Comparison of ENCODE assay signal across 18 mouse cellular contexts in the genomic region with DNA sequence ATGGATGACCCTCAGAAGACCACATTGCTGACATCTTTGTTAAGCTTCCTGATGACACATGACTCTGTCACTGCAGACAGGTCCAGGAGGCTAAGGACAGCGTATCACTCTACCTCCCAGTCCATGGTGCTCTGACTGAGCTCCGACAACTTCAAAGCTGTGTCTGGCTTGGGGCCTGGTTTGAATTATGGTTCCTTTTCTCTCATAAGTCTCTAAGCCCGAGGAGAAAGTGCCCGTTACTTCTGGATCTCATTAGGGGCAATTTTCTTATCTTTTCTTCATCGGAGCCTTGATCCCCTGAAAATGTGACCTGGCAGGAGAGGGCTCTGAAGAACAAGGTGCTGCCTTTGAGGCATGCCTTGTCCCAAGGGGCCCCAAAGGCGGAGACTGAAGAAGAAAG.
DNase-seq lines count a peak whose midpoint lies in the region; ATAC-seq lines count a peak whose summit lies in the region.
"Had no signal": no experiment of that assay in that cellular context is flagged by ENCODE, and none has a peak within 500 bp of the region (broad histone marks: within the 10 kb centered on the region; RNA-seq: fewer than 3 reads in every experiment).

No protein-coding gene starts in this region.

- no peak overlapping the region for H3K4me2 ChIP-seq in limb, embryonic 12.5 days
- H3K4me2 ChIP-seq: embryonic facial prominence, embryonic 12.5 days; forebrain, embryonic 15.5 days; heart, embryonic 12.5 days had no signal

- H3K4me1 ChIP-seq in limb, embryonic 12.5 days (replicated peaks), result peaks cover 21% of the 10 kb centered on the region
- H3K4me1 ChIP-seq: forebrain, embryonic 15.5 days; heart, embryonic 12.5 days had no signal

- WGBS in limb, embryonic 12.5 days, result 24% methylated on average over 6 of the region's 6 CpGs

- no peak overlapping the region for H3K9ac ChIP-seq in limb, embryonic 12.5 days (replicated peaks)
- H3K9ac ChIP-seq: embryonic facial prominence, embryonic 12.5 days; forebrain, embryonic 15.5 days; heart, embryonic 12.5 days had no signal

- H3K27me3 ChIP-seq in limb, embryonic 12.5 days, result no peaks in the 10 kb centered on the region
- H3K27me3 ChIP-seq: embryonic facial prominence, embryonic 12.5 days; forebrain, embryonic 15.5 days; heart, embryonic 12.5 days had no signal

- DNase-seq in embryo, embryonic 10 days (ENCODE audit: low spot score), result peak; percentile 35
- peak; percentile 8 for DNase-seq in embryo, embryonic 11.5 days (ENCODE audit: low read depth, low spot score)
- peak; percentile 57 for DNase-seq in forelimb bud, embryonic 11.5 days (ENCODE audit: low read depth, low spot score)
- no peak for DNase-seq in ovary, adult 18-20 months (ENCODE audit: low spot score)
- DNase-seq in lung, adult 18-20 months, result no peak
- DNase-seq in layer of hippocampus, postnatal 14 days (ENCODE audit: low spot score in 2 of 2), result no peak
- DNase-seq: adrenal gland, postnatal 25 days; cerebellum, adult 18-20 months; cerebellum, adult 9-11 months; cerebellum, postnatal 36 days; gastrocnemius, postnatal 14 days; heart, adult 2 months; heart, postnatal 36 days had no signal

- H3K27ac ChIP-seq in limb, embryonic 12.5 days, result 0 out of 2 replicates have a peak overlapping the region, but pooled peaks have one; percentile 20
- H3K27ac ChIP-seq: embryonic facial prominence, embryonic 12.5 days; forebrain, embryonic 15.5 days; heart, adult 2 months had no signal

- ATAC-seq in limb, embryonic 12.5 days (ENCODE audit: insufficient number of reproducible peaks, insufficient read depth, low FRiP score, low TSS enrichment, low read depth), result no peak
- ATAC-seq: forebrain, embryonic 15.5 days; hindbrain, embryonic 16.5 days had no signal

- peaks cover 90% of the 10 kb centered on the region for H3K36me3 ChIP-seq in limb, embryonic 12.5 days

- H3K9me3 ChIP-seq in limb, embryonic 12.5 days, result no peaks in the 10 kb centered on the region
- H3K9me3 ChIP-seq: embryonic facial prominence, embryonic 12.5 days; forebrain, embryonic 15.5 days; heart, embryonic 12.5 days had no signal

- H3K4me3 ChIP-seq in limb, embryonic 12.5 days (replicated peaks), result no peak overlapping the region
- H3K4me3 ChIP-seq: embryonic facial prominence, embryonic 12.5 days; forebrain, embryonic 15.5 days; heart, adult 2 months; heart, embryonic 12.5 days had no signal

Comparison
In these comparisons a context has a peak if more than half of its experiments do, and no peak if none do; other contexts are left out.
1. DNase-seq: peak in embryo, embryonic 10 days (single experiment), embryo, embryonic 11.5 days (single experiment) and forelimb bud, embryonic 11.5 days (single experiment); none in ovary, adult 18-20 months (single experiment), lung, adult 18-20 months (0 of 2) and layer of hippocampus, postnatal 14 days (0 of 2).